Mouse (Mus musculus): ENCODE measurements around the gene Taco1. TPM values are rescaled to one million over a fixed set of nuclear protein-coding genes. Genes with fewer than 3 reads are reported as not detected.

Taco1 gene
- total and polyA plus RNA-seq, 3 experiments = 32.8 to 59.6 (median 56.4) TPM

DNA sequence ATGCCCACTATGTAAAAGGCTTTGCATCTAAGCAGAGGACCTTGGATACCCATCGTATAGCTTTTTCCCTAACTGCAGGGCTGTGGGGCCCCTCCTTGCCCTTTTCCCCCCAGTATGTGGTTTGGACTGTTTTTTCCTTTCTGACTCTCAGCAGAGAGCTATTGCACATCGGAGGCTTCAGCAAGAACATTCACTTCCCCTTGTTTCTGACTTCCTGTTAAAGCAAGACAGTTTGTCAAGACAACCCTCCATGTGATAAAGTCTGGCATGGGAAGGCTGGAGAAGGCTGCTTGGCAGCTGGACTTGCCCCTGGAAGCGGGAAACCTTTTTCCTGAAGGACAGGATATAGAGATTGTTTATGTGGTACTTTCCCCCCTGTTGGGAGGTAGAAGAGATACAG is 56.9 kb downstream of the Taco1 start:
- Histone ChIP-seq H3K27me3 (ENCODE audit: control insufficient read depth, insufficient read depth, low read length) (no peaks in the 10 kb centered on the region), H3K4me1 (ENCODE audit: control insufficient read depth, insufficient read depth, low read length) (no peaks in the 10 kb centered on the region; the same call in 1 of the 2 replicates), H3K27ac (peak overlapping the region; percentile 43), H3K79me2 (replicated peaks; ENCODE audit: control insufficient read depth, insufficient read depth, low read length) (no peaks in the 10 kb centered on the region), H3K36me3 (ENCODE audit: control insufficient read depth, insufficient read depth, low read length) (peaks cover 15% of the 10 kb centered on the region), H3K9ac (ENCODE audit: low read depth, low read length) (no peak overlapping the region), H3K4me3 (no peak overlapping the region)
- 33% methylated on average over 3 of the region's 3 CpGs for WGBS
- DNase-seq = peak in 1 of 2 experiments; percentile 39
- no peak for TF ChIP-seq POLR2A (IDR thresholded peaks at IDR 0.05; ENCODE audit: insufficient read depth, low read depth, low read length)
- no peak for TF ChIP-seq CTCF (IDR thresholded peaks at IDR 0.05)
- TF ChIP-seq EP300 (IDR thresholded peaks at IDR 0.05; ENCODE audit: insufficient read depth, low read depth, low read length) = no peak
- intact Hi-C loops (cut with DNase I) = no loop called here

Other genes with a start within 250 kb of the Taco1 start
- gene Cyb561, start 112.7 kb upstream of the Taco1 start, total RNA-seq (2021) = 1 to 10 TPM; 8.2 to 8.5 TPM
- 17.0 and 17.6 TPM in 2 replicates for gene Cyb561, start 112.7 kb upstream of the Taco1 start, polyA plus RNA-seq (2012; rRNA removed)
- gene Ace, start 98.1 kb upstream of the Taco1 start, total RNA-seq (2021) = 10 to 100 TPM; 18.8 to 23.7 TPM
- gene Ace, start 98.1 kb upstream of the Taco1 start, polyA plus RNA-seq (2012; rRNA removed) = 34.4 and 42.1 TPM in 2 replicates
- not detected for gene Ace3, start 71.4 kb upstream of the Taco1 start, total RNA-seq (2021)
- gene Ace3, start 71.4 kb upstream of the Taco1 start, polyA plus RNA-seq (2012; rRNA removed) = not detected in 2 replicates
- not detected for gene Kcnh6, start 57.9 kb upstream of the Taco1 start, total RNA-seq (2021)
- 0.26 and 0.39 TPM in 2 replicates for gene Kcnh6, start 57.9 kb upstream of the Taco1 start, polyA plus RNA-seq (2012; rRNA removed)
- gene Dcaf7, start 29.2 kb upstream of the Taco1 start, total RNA-seq (2021) = 10 to 100 TPM; 36.5 to 39.2 TPM
- 28.9 and 48.7 TPM in 2 replicates for gene Dcaf7, start 29.2 kb upstream of the Taco1 start, polyA plus RNA-seq (2012; rRNA removed)
- gene Map3k3, start 18.6 kb downstream of the Taco1 start, total RNA-seq (2021) = 10 to 100 TPM; 36.0 to 38.9 TPM
- gene Map3k3, start 18.6 kb downstream of the Taco1 start, polyA plus RNA-seq (2012; rRNA removed) = 25.1 and 39.8 TPM in 2 replicates
- not detected for gene Gm10840, start 94.8 kb downstream of the Taco1 start, total RNA-seq (2021)
- not detected in 2 replicates for gene Gm10840, start 94.8 kb downstream of the Taco1 start, polyA plus RNA-seq (2012; rRNA removed)
- gene Limd2, start 94.8 kb downstream of the Taco1 start, total RNA-seq (2021) = 1 to 10 TPM; 3.6 to 4.7 TPM
- 10.0 and 11.5 TPM in 2 replicates for gene Limd2, start 94.8 kb downstream of the Taco1 start, polyA plus RNA-seq (2012; rRNA removed)
- 1 to 10 TPM; 6.2 to 7.0 TPM for gene Strada, start 136.1 kb downstream of the Taco1 start, total RNA-seq (2021)
- 16.9 and 21.8 TPM in 2 replicates for gene Strada, start 136.1 kb downstream of the Taco1 start, polyA plus RNA-seq (2012; rRNA removed)
- 10 to 100 TPM; 78.1 to 82.2 TPM for gene Ccdc47, start 150.3 kb downstream of the Taco1 start, total RNA-seq (2021)
- gene Ccdc47, start 150.3 kb downstream of the Taco1 start, polyA plus RNA-seq (2012; rRNA removed) = 23.7 and 47.4 TPM in 2 replicates
- 10 to 100 TPM; 23.5 to 27.5 TPM for gene Ddx42, start 150.9 kb downstream of the Taco1 start, total RNA-seq (2021)
- 6.0 and 11.9 TPM in 2 replicates for gene Ddx42, start 150.9 kb downstream of the Taco1 start, polyA plus RNA-seq (2012; rRNA removed)
- gene Ftsj3, start 190.0 kb downstream of the Taco1 start, total RNA-seq (2021) = 10 to 100 TPM; 20.2 to 21.6 TPM
- 10.2 and 15.2 TPM in 2 replicates for gene Ftsj3, start 190.0 kb downstream of the Taco1 start, polyA plus RNA-seq (2012; rRNA removed)
- 100 to 1,000 TPM in 1 of 2 experiments, 10 to 100 TPM in 1; 91.8 to 104 TPM for gene Psmc5, start 190.1 kb downstream of the Taco1 start, total RNA-seq (2021)
- gene Psmc5, start 190.1 kb downstream of the Taco1 start, polyA plus RNA-seq (2012; rRNA removed) = 54.5 and 83.5 TPM in 2 replicates
- 10 to 100 TPM; 16.6 to 17.2 TPM for gene Smarcd2, start 206.9 kb downstream of the Taco1 start, total RNA-seq (2021)
- gene Smarcd2, start 206.9 kb downstream of the Taco1 start, polyA plus RNA-seq (2012; rRNA removed) = 39.2 and 49.2 TPM in 2 replicates
- not detected for gene Tcam1, start 210.6 kb downstream of the Taco1 start, total RNA-seq (2021)
- 0.10 TPM in 1 of 2 replicates, not detected in the other for gene Tcam1, start 210.6 kb downstream of the Taco1 start, polyA plus RNA-seq (2012; rRNA removed)
- gene Gh, start 235.8 kb downstream of the Taco1 start, total RNA-seq (2021) = not detected
- gene Gh, start 235.8 kb downstream of the Taco1 start, polyA plus RNA-seq (2012; rRNA removed) = not detected in 2 replicates
- gene Cd79b, start 248.7 kb downstream of the Taco1 start, total RNA-seq (2021) = 1 to 10 TPM; 1.7 to 3.0 TPM
- 3.4 and 10.1 TPM in 2 replicates for gene Cd79b, start 248.7 kb downstream of the Taco1 start, polyA plus RNA-seq (2012; rRNA removed)